Mouse (Mus musculus) kidney, adult 2 months (tissue): ENCODE results near the gene Gm32802. TPM values are rescaled to one million over a fixed set of nuclear protein-coding genes. Genes with fewer than 3 reads are reported as not detected.
"Not testable (repeated sequence)": the region's sequence is repeated elsewhere in the genome, so short reads cannot be mapped to it uniquely, and the experiment has no call there.

Experiments used
- DNase-seq: peaks from one replicate; pipeline ENCODE4 v3.0.0; 2021
- H3K27ac ChIP-seq: fragments of 200-500 bp; 2 replicates; pipeline ENCODE4 v1.5.1; 2012; ENCODE audit warnings: low read depth, low read length, control low read depth, inconsistent platforms; ENCODE audit not compliant: insufficient read depth
- H3K27me3 ChIP-seq: fragments of 200-500 bp; replicated peaks from 2 replicates; pipeline ENCODE4 v1.6.1; 2012; ENCODE audit warnings: mild to moderate bottlenecking, moderate library complexity, low read length, inconsistent platforms; ENCODE audit not compliant: control insufficient read depth, insufficient read depth
- H3K36me3 ChIP-seq: fragments of 200-500 bp; 2 replicates; pipeline ENCODE4 v1.6.1; 2012; ENCODE audit warnings: mild to moderate bottlenecking, moderate library complexity, low read length, inconsistent platforms; ENCODE audit not compliant: control insufficient read depth, insufficient read depth
- H3K4me1 ChIP-seq: fragments of 200-500 bp; 2 replicates; pipeline ENCODE4 v1.6.1; 2011; ENCODE audit warnings: low read length; ENCODE audit not compliant: control insufficient read depth, insufficient read depth
- H3K4me3 ChIP-seq: fragments of 200-500 bp; 2 replicates; pipeline ENCODE4 v1.5.1; 2011; ENCODE audit warnings: mild to moderate bottlenecking, low read depth, low read length, control low read depth; ENCODE audit not compliant: insufficient read depth
- CTCF ChIP-seq: fragments of 200-500 bp; conservative IDR thresholded peaks from 2 replicates; pipeline ENCODE4 v1.5.1; 2011; ENCODE audit warnings: low read depth, mild to moderate bottlenecking, control low read depth, low read length, moderate library complexity, mixed read lengths; ENCODE audit not compliant: insufficient read depth, insufficient read length
- POLR2A ChIP-seq: fragments of 200-500 bp; IDR thresholded peaks from one replicate; pipeline ENCODE4 v1.6.1; 2011; ENCODE audit warnings: low read depth, low read length, control low read depth
- WGBS: fragments of 180-500 bp; shearing (Covaris S2); methylation state at CpG from one replicate; pipeline ENCODE4 v1.1.7; 2018; 5-methylcytosine and 5-hydroxymethylcytosine counted together
- polyA plus RNA-seq: library from polyadenylated mRNA; depleted of rRNA; stranded (reverse); fragments of >200 nt; gene quantifications from 2 replicates; pipeline ENCODE4 v1.2.3, GENCODE M21; 2012; rRNA removed

Gm32802 gene
- polyA plus RNA-seq, 1 experiment = not detected

DNA sequence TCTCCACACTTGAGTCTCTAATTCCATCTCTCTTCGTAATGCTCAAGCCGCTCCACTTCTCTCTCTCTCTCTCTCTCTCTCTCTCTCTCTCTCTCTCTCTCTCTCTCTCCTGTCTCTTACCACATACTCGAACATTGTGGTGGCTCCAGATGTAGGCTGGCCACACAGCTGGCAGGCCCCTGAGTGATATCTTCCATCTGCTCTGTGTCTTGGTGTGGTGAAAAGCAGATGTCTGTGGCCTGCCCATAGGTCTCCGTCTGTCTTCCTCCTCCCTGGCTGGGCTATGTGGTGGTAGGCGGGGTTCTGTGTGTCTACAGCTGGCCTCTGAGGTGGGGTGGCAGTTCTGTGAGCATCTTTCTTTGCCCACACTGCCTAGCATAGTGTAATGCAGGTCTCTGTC lies 24.5 kb downstream of the Gm32802 start:
- not testable (repeated sequence) for DNase-seq, H3K27ac ChIP-seq, H3K36me3 ChIP-seq, H3K4me1 ChIP-seq, H3K4me3 ChIP-seq, H3K27me3 ChIP-seq
- 59% methylated on average over 4 of the region's 5 CpGs for WGBS

- no peak for DNase-seq
- Histone ChIP-seq H3K36me3 (no peaks in the 10 kb centered on the region), H3K4me3 (no peak within 1 kb of the TSS), H3K27ac (no peak within 1 kb of the TSS), H3K4me1 (no peaks in the 10 kb centered on the region), H3K27me3 (no peaks in the 10 kb centered on the region)
- TF ChIP-seq CTCF (no peak), POLR2A (no peak)
- 94% methylated on average over 6 of the region's 6 CpGs for WGBS
These were observed 36.5 kb downstream of the Gm32802 start, which contains the start of gene Iltifb for GRCm38 (mm10) chr10:118294938-118295337. Gene Iltifb (minus strand): TSS chr10:118295038.

GRCm38 (mm10) chr10:118302133-118302532 lies 43.6 kb downstream of the Gm32802 start:
- not testable (repeated sequence) for DNase-seq, H3K4me3 ChIP-seq, H3K27ac ChIP-seq, H3K4me1 ChIP-seq, H3K36me3 ChIP-seq, H3K27me3 ChIP-seq
- WGBS = 44% methylated on average over 2 of the region's 2 CpGs

Other genes with a start within 250 kb of the Gm32802 start
- 3.3 TPM in 2 replicates for gene Mdm1, start 116.9 kb upstream of the Gm32802 start, polyA plus RNA-seq
- gene Il22, start 53.7 kb upstream of the Gm32802 start, polyA plus RNA-seq = not detected in 2 replicates
- not detected in 2 replicates for gene Gm32717, start 17.9 kb upstream of the Gm32802 start, polyA plus RNA-seq
- gene Iltifb, start 36.4 kb downstream of the Gm32802 start, polyA plus RNA-seq = not detected in 2 replicates
- gene Gm9040, start 68.3 kb downstream of the Gm32802 start, polyA plus RNA-seq = not detected in 2 replicates
- gene Gm9044, start 73.7 kb downstream of the Gm32802 start, polyA plus RNA-seq = not detected in 2 replicates
- gene Gm9045, start 79.1 kb downstream of the Gm32802 start, polyA plus RNA-seq = not detected in 2 replicates
- gene Gm9046, start 84.6 kb downstream of the Gm32802 start, polyA plus RNA-seq = not detected in 2 replicates
- gene Gm9048, start 90.0 kb downstream of the Gm32802 start, polyA plus RNA-seq = not detected in 2 replicates
- not detected in 2 replicates for gene Gm9049, start 95.4 kb downstream of the Gm32802 start, polyA plus RNA-seq
- gene Ifng, start 182.4 kb downstream of the Gm32802 start, polyA plus RNA-seq = not detected in 2 replicates